Mouse (Mus musculus) thymus, adult 18-20 months (tissue): ENCODE data around the gene Ckm.

Source experiments
- DNase-seq, 2 experiments: peaks; one replicate each; pipeline ENCODE4 v3.0.0; 2022; ENCODE audit warnings: mixed read lengths in 2 of 2

The Ckm gene

GRCm38 (mm10) chr7:19436276-19436675 lies 31.7 kb downstream of the Ckm start:
- DNase-seq, result no peak

GRCm38 (mm10) chr7:19437048-19437447 lies 32.5 kb downstream of the Ckm start:
- no peak for DNase-seq

GRCm38 (mm10) chr7:19441448-19442091 lies 37.0 kb downstream of the Ckm start:
- DNase-seq, result no peak

GRCm38 (mm10) chr7:19443344-19443743 lies 38.8 kb downstream of the Ckm start:
- DNase-seq, result no peak

GRCm38 (mm10) chr7:19444801-19445200 lies 40.2 kb downstream of the Ckm start:
- no peak for DNase-seq

GRCm38 (mm10) chr7:19447689-19448088 lies 43.1 kb downstream of the Ckm start:
- DNase-seq, result no peak

- no peak for DNase-seq
Measured at GRCm38 (mm10) chr7:19449165-19449564, 44.6 kb downstream of the Ckm start.

- no peak for DNase-seq
Measured at GRCm38 (mm10) chr7:19455186-19455585, 50.6 kb downstream of the Ckm start.

- DNase-seq, result no peak
Measured at GRCm38 (mm10) chr7:19455819-19456495, 51.4 kb downstream of the Ckm start.

- no peak for DNase-seq
Measured at GRCm38 (mm10) chr7:19456628-19457027, 52.1 kb downstream of the Ckm start.

- no peak for DNase-seq
Measured at GRCm38 (mm10) chr7:19457414-19458071, 53.0 kb downstream of the Ckm start.

GRCm38 (mm10) chr7:19458072-19458486 lies 53.5 kb downstream of the Ckm start:
- DNase-seq, result peak; percentile 71 to 73

- DNase-seq, result peak; percentile 63 to 69
Measured at GRCm38 (mm10) chr7:19458591-19459111, 54.1 kb downstream of the Ckm start, which contains the start of gene Mark4. TSS of gene Mark4 (minus strand) at chr7:19458821.

GRCm38 (mm10) chr7:19459144-19459870 lies 54.7 kb downstream of the Ckm start:
- DNase-seq, result no peak

GRCm38 (mm10) chr7:19460500-19460899 lies 55.9 kb downstream of the Ckm start:
- DNase-seq, result no peak

GRCm38 (mm10) chr7:19461488-19461887 lies 56.9 kb downstream of the Ckm start:
- DNase-seq, result no peak

GRCm38 (mm10) chr7:19462443-19462842 lies 57.9 kb downstream of the Ckm start:
- DNase-seq, result no peak

- DNase-seq, result no peak
Measured at GRCm38 (mm10) chr7:19462884-19463381, 58.4 kb downstream of the Ckm start, which contains the start of gene Exoc3l2. TSS of gene Exoc3l2 (plus strand) at chr7:19463331.

GRCm38 (mm10) chr7:19464367-19465307 lies 60.1 kb downstream of the Ckm start:
- no peak for DNase-seq

GRCm38 (mm10) chr7:19466602-19467145 lies 62.1 kb downstream of the Ckm start:
- DNase-seq, result no peak

- no peak for DNase-seq
Measured at GRCm38 (mm10) chr7:19467638-19468037, 63.1 kb downstream of the Ckm start.
